Mouse (Mus musculus): ENCODE data around the gene Ifrd2. TPM values are rescaled to one million over a fixed set of nuclear protein-coding genes. Genes with fewer than 3 reads are reported as not detected.

The Ifrd2 gene
- polyA plus RNA-seq, 2 experiments, result 55.0 to 57.3 TPM

GRCm38 (mm10) chr9:107544196-107544700 is 43.2 kb upstream of the Ifrd2 start:
- no peaks in the 10 kb centered on the region for H3K9me3 ChIP-seq (ENCODE audit: control insufficient read depth, low read length)
- no peak for ATAC-seq (ENCODE audit: low FRiP score, low read depth)
- H3K4me2 ChIP-seq (replicated peaks; ENCODE audit: low read depth, low read length, severe bottlenecking), result no peak overlapping the region
- no peak for DNase-seq (ENCODE audit: low spot score)
- H3K27ac ChIP-seq (replicated peaks; ENCODE audit: low read depth, low read length), result no peak overlapping the region
- TF ChIP-seq POLR2A (IDR thresholded peaks at IDR 0.05; ENCODE audit: borderline replicate concordance, extremely low read depth, insufficient read depth, insufficient read length), result no peak
- H3K27me3 ChIP-seq (ENCODE audit: control insufficient read depth, insufficient read depth, low read length), result no peaks in the 10 kb centered on the region
- H3K4me3 ChIP-seq (replicated peaks; ENCODE audit: low read length), result no peak overlapping the region
- WGBS, result 93% methylated on average over 17 of the region's 17 CpGs
- peaks cover 25% of the 10 kb centered on the region for H3K36me3 ChIP-seq (ENCODE audit: control insufficient read depth, insufficient read depth, low read length)
- no peak overlapping the region for H3K9ac ChIP-seq (ENCODE audit: low read depth, low read length, severe bottlenecking)
- H3K4me1 ChIP-seq (ENCODE audit: control insufficient read depth, insufficient read depth, low read length), result peaks cover 28% of the 10 kb centered on the region

- no peak overlapping the region for H3K27ac ChIP-seq (replicated peaks; ENCODE audit: low read depth, low read length)
- peaks cover 20% of the 10 kb centered on the region for H3K36me3 ChIP-seq (ENCODE audit: control insufficient read depth, insufficient read depth, low read length)
- ATAC-seq (ENCODE audit: low FRiP score, low read depth) (no peak), DNase-seq (ENCODE audit: low spot score) (no peak)
- H3K9ac ChIP-seq (ENCODE audit: low read depth, low read length, severe bottlenecking), result no peak overlapping the region
- H3K4me3 ChIP-seq (replicated peaks; ENCODE audit: low read length), result no peak overlapping the region
- H3K4me2 ChIP-seq (replicated peaks; ENCODE audit: low read depth, low read length, severe bottlenecking), result no peak overlapping the region
- H3K4me1 ChIP-seq (ENCODE audit: control insufficient read depth, insufficient read depth, low read length), result peaks cover 28% of the 10 kb centered on the region
- 92% methylated on average over 12 of the region's 12 CpGs for WGBS
- no peaks in the 10 kb centered on the region for H3K27me3 ChIP-seq (ENCODE audit: control insufficient read depth, insufficient read depth, low read length)
- H3K9me3 ChIP-seq (ENCODE audit: control insufficient read depth, low read length), result no peaks in the 10 kb centered on the region
- TF ChIP-seq POLR2A (IDR thresholded peaks at IDR 0.05; ENCODE audit: borderline replicate concordance, extremely low read depth, insufficient read depth, insufficient read length), result no peak
These were observed 42.7 kb upstream of the Ifrd2 start for GRCm38 (mm10) chr9:107544729-107545128.

GRCm38 (mm10) chr9:107545199-107545598 is 42.2 kb upstream of the Ifrd2 start:
- WGBS, result 80% methylated on average over 10 of the region's 10 CpGs
- no peak overlapping the region for H3K4me3 ChIP-seq (replicated peaks; ENCODE audit: low read length)
- ATAC-seq (ENCODE audit: low FRiP score, low read depth), result no peak
- no peak overlapping the region; the same call in 1 of the 2 replicates for H3K9ac ChIP-seq (ENCODE audit: low read depth, low read length, severe bottlenecking)
- no peaks in the 10 kb centered on the region for H3K27me3 ChIP-seq (ENCODE audit: control insufficient read depth, insufficient read depth, low read length)
- DNase-seq (ENCODE audit: low spot score), result no peak
- TF ChIP-seq POLR2A (IDR thresholded peaks at IDR 0.05; ENCODE audit: borderline replicate concordance, extremely low read depth, insufficient read depth, insufficient read length), result no peak
- H3K9me3 ChIP-seq (ENCODE audit: control insufficient read depth, low read length), result no peaks in the 10 kb centered on the region
- peaks cover 28% of the 10 kb centered on the region for H3K4me1 ChIP-seq (ENCODE audit: control insufficient read depth, insufficient read depth, low read length)
- H3K36me3 ChIP-seq (ENCODE audit: control insufficient read depth, insufficient read depth, low read length), result peaks cover 16% of the 10 kb centered on the region
- H3K27ac ChIP-seq (replicated peaks; ENCODE audit: low read depth, low read length), result no peak overlapping the region
- H3K4me2 ChIP-seq (replicated peaks; ENCODE audit: low read depth, low read length, severe bottlenecking), result no peak overlapping the region

- Histone ChIP-seq H3K4me1 (ENCODE audit: control insufficient read depth, insufficient read depth, low read length) (peaks cover 29% of the 10 kb centered on the region), H3K4me3 (replicated peaks; ENCODE audit: low read length) (no peak overlapping the region), H3K9me3 (ENCODE audit: control insufficient read depth, low read length) (no peaks in the 10 kb centered on the region), H3K27me3 (ENCODE audit: control insufficient read depth, insufficient read depth, low read length) (no peaks in the 10 kb centered on the region), H3K36me3 (ENCODE audit: control insufficient read depth, insufficient read depth, low read length) (peaks cover 16% of the 10 kb centered on the region), H3K9ac (ENCODE audit: low read depth, low read length, severe bottlenecking) (no peak overlapping the region; the same call in 1 of the 2 replicates), H3K4me2 (replicated peaks; ENCODE audit: low read depth, low read length, severe bottlenecking) (no peak overlapping the region), H3K27ac (replicated peaks; ENCODE audit: low read depth, low read length) (no peak overlapping the region)
- no peak for TF ChIP-seq POLR2A (IDR thresholded peaks at IDR 0.05; ENCODE audit: borderline replicate concordance, extremely low read depth, insufficient read depth, insufficient read length)
- DNase-seq (ENCODE audit: low spot score) (peak; percentile 65), ATAC-seq (ENCODE audit: low FRiP score, low read depth) (no peak)
- 19% methylated on average over 3 of the region's 3 CpGs for WGBS
These were observed 41.8 kb upstream of the Ifrd2 start for GRCm38 (mm10) chr9:107545602-107546001.

GRCm38 (mm10) chr9:107547026-107547425 is 40.4 kb upstream of the Ifrd2 start, which contains the start of gene Zmynd10:
Gene Zmynd10 (plus strand): TSS chr9:107547298.
- no peak for TF ChIP-seq POLR2A (IDR thresholded peaks at IDR 0.05; ENCODE audit: borderline replicate concordance, extremely low read depth, insufficient read depth, insufficient read length)
- Histone ChIP-seq H3K27me3 (ENCODE audit: control insufficient read depth, insufficient read depth, low read length) (no peaks in the 10 kb centered on the region), H3K9me3 (ENCODE audit: control insufficient read depth, low read length) (no peaks in the 10 kb centered on the region), H3K9ac (ENCODE audit: low read depth, low read length, severe bottlenecking) (no peak within 1 kb of the TSS), H3K4me3 (replicated peaks; ENCODE audit: low read length) (peak within 1 kb of the TSS; percentile 18), H3K4me2 (replicated peaks; ENCODE audit: low read depth, low read length, severe bottlenecking) (peak within 1 kb of the TSS; percentile 45), H3K4me1 (ENCODE audit: control insufficient read depth, insufficient read depth, low read length) (peaks cover 36% of the 10 kb centered on the region), H3K27ac (replicated peaks; ENCODE audit: low read depth, low read length) (0 out of 2 replicates have a peak within 1 kb of the TSS, but pooled peaks have one; percentile 19), H3K36me3 (ENCODE audit: control insufficient read depth, insufficient read depth, low read length) (peaks cover 16% of the 10 kb centered on the region)
- ATAC-seq (ENCODE audit: low FRiP score, low read depth), result peak; percentile 76
- under 1% methylated on average over 20 of the region's 20 CpGs for WGBS
- peak; percentile 95 for DNase-seq (ENCODE audit: low spot score)
